Mouse (Mus musculus) intestine, embryonic 15.5 days (tissue): ENCODE data around the gene Aspscr1. TPM values are rescaled to one million over a fixed set of nuclear protein-coding genes. Genes with fewer than 3 reads are reported as not detected.
"Not testable (repeated sequence)": the region's sequence is repeated elsewhere in the genome, so short reads cannot be mapped to it uniquely, and the experiment has no call there.

ENCODE experiments used
- ATAC-seq: fragments of 200-750 bp; cut with Nextera tagmentation; 2 replicates; pipeline ENCODE4 v1.8.0; 2017; ENCODE audit warnings: moderate TSS enrichment, moderate library complexity
- H3K27ac ChIP-seq: fragments of 300-500 bp; sonication (generic); 2 replicates; pipeline ENCODE4 v1.5.1; 2015; ENCODE audit warnings: mild to moderate bottlenecking, inconsistent platforms
- H3K27me3 ChIP-seq: fragments of 300-500 bp; sonication (generic); replicated peaks from 2 replicates; pipeline ENCODE4 v1.6.1; 2015; ENCODE audit warnings: inconsistent platforms
- H3K36me3 ChIP-seq: fragments of 300-500 bp; sonication (generic); 2 replicates; pipeline ENCODE4 v1.6.1; 2015; ENCODE audit warnings: inconsistent platforms
- H3K4me1 ChIP-seq: fragments of 300-500 bp; sonication (generic); replicated peaks from 2 replicates; pipeline ENCODE4 v1.6.1; 2015; ENCODE audit warnings: inconsistent platforms
- H3K4me2 ChIP-seq: fragments of 300-500 bp; sonication (generic); replicated peaks from 2 replicates; pipeline ENCODE4 v1.6.1; 2015; ENCODE audit warnings: mild to moderate bottlenecking, inconsistent platforms
- H3K4me3 ChIP-seq: fragments of 300-500 bp; sonication (generic); replicated peaks from 2 replicates; pipeline ENCODE4 v1.5.1; 2015; ENCODE audit warnings: inconsistent platforms
- H3K9ac ChIP-seq: fragments of 300-500 bp; sonication (generic); 2 replicates; pipeline ENCODE4 v1.6.1; 2015; ENCODE audit warnings: inconsistent platforms
- H3K9me3 ChIP-seq: fragments of 300-500 bp; sonication (generic); 2 replicates; pipeline ENCODE4 v1.6.1; 2016; ENCODE audit warnings: inconsistent platforms
- WGBS: fragments of 180-500 bp; shearing (Covaris S2); methylation state at CpG from one replicate; pipeline ENCODE4 v1.1.7; 2015; 5-methylcytosine and 5-hydroxymethylcytosine counted together
- polyA plus RNA-seq: library from polyadenylated mRNA; unstranded; fragments of >200 nt; fragmentation: Nextera tagmentation; extraction: Ambion mirVana; gene quantifications from 2 replicates; pipeline ENCODE4 v1.2.1, GENCODE M21; 2015

The Aspscr1 gene
- polyA plus RNA-seq, 1 experiment from 2014 or later, result 96.0 TPM

DNA sequence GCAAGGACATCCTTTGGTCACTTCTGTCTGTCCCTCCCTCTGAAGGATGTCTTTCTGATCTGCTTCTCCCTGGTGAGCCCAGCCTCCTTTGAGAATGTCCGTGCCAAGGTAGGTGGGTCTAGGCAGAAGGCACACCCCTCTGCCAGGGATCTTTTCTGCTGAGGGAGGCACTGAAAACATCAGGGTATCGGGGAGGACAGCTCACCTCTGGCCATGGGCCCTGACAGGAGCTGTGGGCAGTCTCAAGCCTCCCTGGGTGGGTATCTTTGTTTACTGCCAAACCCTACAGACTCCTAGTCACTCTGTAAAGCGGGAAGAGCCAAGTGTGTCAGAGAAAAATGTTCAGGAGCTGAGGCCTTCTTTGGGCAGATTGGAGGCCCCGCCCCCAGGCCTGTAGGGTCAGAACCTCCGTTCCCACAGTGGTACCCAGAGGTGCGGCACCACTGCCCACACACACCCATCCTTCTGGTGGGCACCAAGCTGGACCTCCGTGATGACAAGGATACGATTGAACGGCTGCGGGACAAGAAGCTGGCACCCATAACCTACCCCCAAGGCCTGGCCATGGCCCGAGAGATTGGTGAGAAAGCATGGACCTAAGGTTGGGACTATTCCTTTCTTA is 50.1 kb downstream of the Aspscr1 start:
- peaks cover 13% of the 10 kb centered on the region; the same call in 1 of the 2 replicates for H3K36me3 ChIP-seq
- 85% methylated on average over 11 of the region's 11 CpGs for WGBS
- no peak for ATAC-seq
- H3K4me2 ChIP-seq, result no peak overlapping the region
- no peaks in the 10 kb centered on the region for H3K9me3 ChIP-seq
- no peak overlapping the region for H3K27ac ChIP-seq
- H3K27me3 ChIP-seq, result no peaks in the 10 kb centered on the region
- no peak overlapping the region for H3K4me3 ChIP-seq
- no peak overlapping the region for H3K9ac ChIP-seq
- H3K4me1 ChIP-seq, result peaks cover 22% of the 10 kb centered on the region

DNA sequence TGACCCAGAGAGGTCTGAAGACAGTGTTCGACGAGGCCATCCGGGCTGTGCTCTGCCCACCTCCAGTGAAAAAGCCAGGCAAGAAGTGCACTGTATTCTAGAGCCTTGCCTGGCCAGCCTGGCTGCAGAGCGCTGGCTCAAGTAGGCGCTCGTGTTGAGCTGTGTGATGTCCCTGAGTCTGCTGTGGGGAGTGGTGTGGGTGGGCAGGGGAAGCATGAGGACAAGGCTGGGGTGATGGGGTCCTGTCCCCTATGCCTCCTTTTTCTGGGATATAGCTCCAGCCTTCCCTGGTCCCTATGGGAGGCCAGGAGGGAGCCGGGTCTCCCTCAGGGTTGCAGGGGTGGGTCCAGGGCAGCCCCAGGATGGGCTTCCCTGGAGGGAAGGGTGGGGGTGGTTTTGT is 50.7 kb downstream of the Aspscr1 start:
- H3K36me3 ChIP-seq, result peaks cover 7% of the 10 kb centered on the region; the same call in 1 of the 2 replicates
- peaks cover 22% of the 10 kb centered on the region for H3K4me1 ChIP-seq
- H3K27ac ChIP-seq, result no peak overlapping the region
- 86% methylated on average over 7 of the region's 7 CpGs for WGBS
- H3K9me3 ChIP-seq, result no peaks in the 10 kb centered on the region
- ATAC-seq, result no peak
- H3K4me3 ChIP-seq, result no peak overlapping the region
- no peak overlapping the region for H3K9ac ChIP-seq
- no peaks in the 10 kb centered on the region for H3K27me3 ChIP-seq
- no peak overlapping the region for H3K4me2 ChIP-seq

DNA sequence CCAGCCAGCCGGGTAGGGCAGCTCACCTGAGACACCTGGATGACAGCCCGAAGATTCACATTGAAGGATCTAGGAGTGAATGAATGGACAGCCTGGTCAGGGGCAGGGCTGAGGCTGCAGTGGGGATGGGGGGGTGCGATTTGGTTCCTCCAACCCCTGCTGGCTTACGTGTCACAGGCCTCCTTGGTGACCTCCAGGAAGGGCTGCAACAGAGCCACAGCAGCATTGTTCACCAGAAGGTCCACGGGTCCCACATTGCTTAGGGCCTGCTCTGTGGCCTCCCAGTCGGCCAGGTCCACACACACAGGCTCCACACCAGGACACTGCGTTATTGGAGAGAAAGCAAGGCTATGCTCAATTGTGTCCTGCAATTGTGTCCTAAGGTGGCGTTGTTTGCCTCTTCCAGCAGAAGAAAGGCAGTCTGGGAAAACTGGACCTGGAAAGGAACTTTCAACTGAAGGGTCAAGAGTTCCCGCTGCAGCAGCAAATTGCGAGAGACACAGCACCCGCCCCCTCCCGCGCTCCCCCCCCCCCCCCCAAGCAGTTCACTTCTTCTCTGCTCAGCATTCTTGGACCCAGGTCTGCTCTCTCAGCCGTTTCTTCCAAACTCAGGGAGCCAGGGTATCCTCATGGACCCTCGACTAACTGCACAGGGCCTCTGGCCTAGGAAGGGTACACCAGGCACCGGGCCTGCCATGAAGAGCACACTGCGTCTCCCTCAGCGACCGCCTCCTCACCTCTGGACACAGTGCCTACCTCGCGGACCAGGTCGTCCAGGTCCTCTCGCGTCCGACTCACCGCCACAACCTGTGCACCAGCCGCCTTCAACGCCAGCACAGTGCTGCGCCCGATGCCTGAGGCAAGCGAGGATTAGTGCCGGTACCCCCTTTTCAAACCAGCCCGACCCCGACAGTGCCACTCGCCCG is 53.7 kb downstream of the Aspscr1 start:
- no peaks in the 10 kb centered on the region for H3K9me3 ChIP-seq
- H3K4me2 ChIP-seq, result peak overlapping the region; percentile 91
- peak; percentile 65 for ATAC-seq
- peak overlapping the region; percentile 59 for H3K9ac ChIP-seq
- no peaks in the 10 kb centered on the region for H3K27me3 ChIP-seq
- 19% methylated on average over 34 of the region's 36 CpGs for WGBS
- peaks cover 14% of the 10 kb centered on the region for H3K4me1 ChIP-seq
- no peaks in the 10 kb centered on the region for H3K36me3 ChIP-seq
- no peak overlapping the region for H3K27ac ChIP-seq
- peak overlapping the region; percentile 72 for H3K4me3 ChIP-seq

GRCm38 (mm10) chr11:120727169-120727527 is 54.4 kb downstream of the Aspscr1 start, which contains the start of gene Dcxr:
Gene Dcxr, minus strand, starts transcription at chr11:120727281.
- peak; percentile 95 for ATAC-seq
- peak within 1 kb of the TSS; percentile 72 for H3K4me3 ChIP-seq
- H3K4me2 ChIP-seq, result peak within 1 kb of the TSS; percentile 91
- under 1% methylated on average over 14 of the region's 14 CpGs for WGBS
- H3K4me1 ChIP-seq, result peaks cover 8% of the 10 kb centered on the region
- H3K27me3 ChIP-seq, result no peaks in the 10 kb centered on the region
- H3K9ac ChIP-seq, result peak within 1 kb of the TSS; percentile 59
- no peaks in the 10 kb centered on the region for H3K36me3 ChIP-seq
- H3K9me3 ChIP-seq, result no peaks in the 10 kb centered on the region
- no peak within 1 kb of the TSS for H3K27ac ChIP-seq

DNA sequence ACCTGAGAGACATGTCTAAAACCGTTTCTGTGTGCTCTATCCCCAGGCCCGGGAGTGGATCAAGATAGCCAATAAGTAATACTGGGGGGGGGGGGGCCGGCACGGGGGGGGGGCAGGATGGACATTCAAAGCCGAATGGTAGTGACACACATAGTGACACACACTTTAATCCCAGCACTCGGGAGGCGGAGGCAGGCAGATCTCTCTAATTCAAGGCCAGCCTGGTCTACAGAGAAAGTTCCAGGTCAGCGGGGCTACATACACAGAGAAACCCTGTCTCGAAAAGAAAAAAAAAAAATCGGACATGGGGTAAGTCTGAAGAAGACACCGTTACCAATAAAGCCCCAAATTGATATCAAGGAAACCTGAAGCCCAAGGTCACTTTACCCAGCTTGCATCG is 54.8 kb downstream of the Aspscr1 start:
- no peak overlapping the region for H3K4me2 ChIP-seq
- no peak overlapping the region for H3K27ac ChIP-seq
- 58% methylated on average over 12 of the region's 12 CpGs for WGBS
- H3K4me1 ChIP-seq, result peaks cover 4% of the 10 kb centered on the region; the same call in 1 of the 2 replicates
- no peaks in the 10 kb centered on the region for H3K27me3 ChIP-seq
- no peak overlapping the region for H3K9ac ChIP-seq
- no peak for ATAC-seq
- H3K36me3 ChIP-seq, result no peaks in the 10 kb centered on the region
- H3K4me3 ChIP-seq, result no peak overlapping the region
- no peaks in the 10 kb centered on the region for H3K9me3 ChIP-seq

DNA sequence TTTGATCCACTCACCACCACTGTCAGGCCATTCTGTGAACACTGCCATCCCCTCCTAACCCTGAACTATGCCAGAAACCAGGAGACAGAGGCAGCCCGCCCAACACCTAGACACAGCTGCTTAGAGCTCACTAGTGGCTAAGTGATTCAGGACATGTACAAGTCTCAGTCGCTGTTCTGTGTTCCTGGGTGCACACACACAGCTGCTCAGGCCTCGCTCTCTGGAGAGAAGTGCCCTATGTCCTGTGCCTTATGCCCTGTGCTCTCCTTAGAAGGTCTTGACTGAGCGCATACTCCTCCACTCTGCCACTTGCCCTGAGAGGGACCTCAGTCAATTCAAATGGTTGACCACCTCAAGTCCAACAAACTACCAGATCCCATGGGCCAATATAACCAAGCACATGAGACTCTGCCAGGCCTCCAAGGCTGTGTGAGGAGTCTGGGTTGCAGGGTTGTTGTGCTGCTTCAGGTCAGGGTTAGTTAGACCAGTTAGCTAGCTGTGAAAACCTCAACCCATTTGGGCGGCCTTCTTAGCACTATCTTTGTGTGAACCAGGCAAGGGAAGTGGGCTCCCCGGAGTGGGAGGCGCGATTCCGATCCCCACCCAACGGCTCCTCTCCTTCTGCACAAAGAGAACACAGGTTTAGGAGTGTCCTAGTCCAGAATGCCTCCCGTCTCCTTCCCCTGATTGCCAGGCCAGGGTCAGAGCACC is 55.9 kb downstream of the Aspscr1 start:
- H3K9ac ChIP-seq, result no peak overlapping the region

GRCm38 (mm10) chr11:120729432-120730050 is 56.8 kb downstream of the Aspscr1 start:
- H3K27me3 ChIP-seq, H3K36me3 ChIP-seq, H3K27ac ChIP-seq, H3K9ac ChIP-seq, H3K4me1 ChIP-seq, H3K4me3 ChIP-seq, H3K9me3 ChIP-seq: not testable (repeated sequence)
- WGBS, result 2% methylated on average over 18 of the region's 21 CpGs
- peak overlapping the region; percentile 47 for H3K4me2 ChIP-seq
- ATAC-seq, result peak; percentile 32; the same call in 1 of the 2 replicates

More for the DNA sequence above, 55.9 kb downstream of the Aspscr1 start:
- no peaks in the 10 kb centered on the region for H3K9me3 ChIP-seq
- ATAC-seq, result no peak
- no peak overlapping the region for H3K4me3 ChIP-seq
- H3K4me1 ChIP-seq, result peaks cover 4% of the 10 kb centered on the region; the same call in 1 of the 2 replicates
- no peaks in the 10 kb centered on the region for H3K36me3 ChIP-seq
- H3K27me3 ChIP-seq, result no peaks in the 10 kb centered on the region
- 69% methylated on average over 11 of the region's 11 CpGs for WGBS
- no peak overlapping the region for H3K27ac ChIP-seq
- H3K4me2 ChIP-seq, result no peak overlapping the region

- WGBS, result 87% methylated on average over 10 of the region's 10 CpGs
- H3K27ac ChIP-seq, result no peak overlapping the region
- H3K4me2 ChIP-seq, result no peak overlapping the region
- H3K36me3 ChIP-seq, result no peaks in the 10 kb centered on the region
- no peaks in the 10 kb centered on the region for H3K27me3 ChIP-seq
- H3K4me3 ChIP-seq, result no peak overlapping the region
- no peaks in the 10 kb centered on the region for H3K9me3 ChIP-seq
- H3K9ac ChIP-seq, result no peak overlapping the region
- H3K4me1 ChIP-seq, result peaks cover 4% of the 10 kb centered on the region; the same call in 1 of the 2 replicates
- ATAC-seq, result no peak
Measured at GRCm38 (mm10) chr11:120730331-120730870, 57.6 kb downstream of the Aspscr1 start.

DNA sequence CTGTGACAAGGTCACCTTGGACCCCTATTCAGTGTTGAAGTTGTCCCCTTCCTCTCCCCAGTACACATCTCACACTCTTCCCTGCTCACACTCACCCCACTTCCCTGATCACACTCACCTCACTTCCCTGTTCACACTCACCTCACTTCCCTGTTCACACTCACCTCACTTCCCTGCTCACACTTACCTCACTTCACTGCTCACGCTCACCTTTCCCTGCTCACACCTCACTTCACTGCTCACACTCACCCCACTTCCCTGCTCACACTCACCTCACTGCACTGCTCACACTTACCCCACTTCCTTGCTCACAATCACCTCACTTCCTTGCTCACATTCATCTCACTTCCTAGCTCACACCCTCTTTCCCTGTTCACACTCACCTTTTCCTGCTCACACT is 58.6 kb downstream of the Aspscr1 start:
- Histone ChIP-seq H3K9ac (no peak overlapping the region), H3K9me3 (no peaks in the 10 kb centered on the region), H3K36me3 (no peaks in the 10 kb centered on the region), H3K27ac (no peak overlapping the region), H3K4me2 (no peak overlapping the region), H3K4me3 (no peak overlapping the region), H3K4me1 (peaks cover 1% of the 10 kb centered on the region; the same call in 1 of the 2 replicates), H3K27me3 (no peaks in the 10 kb centered on the region)
- no peak for ATAC-seq
- WGBS, result 95% methylated on average over 1 of the region's 1 CpGs

GRCm38 (mm10) chr11:120731858-120732680 is 59.3 kb downstream of the Aspscr1 start, which contains the start of gene Cbr2:
Gene Cbr2, minus strand, starts transcription at chr11:120732114.
- Histone ChIP-seq H3K9me3 (no peaks in the 10 kb centered on the region), H3K9ac (no peak within 1 kb of the TSS), H3K4me1 (no peaks in the 10 kb centered on the region), H3K4me2 (no peak within 1 kb of the TSS), H3K4me3 (no peak within 1 kb of the TSS), H3K27ac (no peak within 1 kb of the TSS), H3K27me3 (no peaks in the 10 kb centered on the region), H3K36me3 (no peaks in the 10 kb centered on the region)
- ATAC-seq, result no peak
- WGBS, result 72% methylated on average over 12 of the region's 12 CpGs

DNA sequence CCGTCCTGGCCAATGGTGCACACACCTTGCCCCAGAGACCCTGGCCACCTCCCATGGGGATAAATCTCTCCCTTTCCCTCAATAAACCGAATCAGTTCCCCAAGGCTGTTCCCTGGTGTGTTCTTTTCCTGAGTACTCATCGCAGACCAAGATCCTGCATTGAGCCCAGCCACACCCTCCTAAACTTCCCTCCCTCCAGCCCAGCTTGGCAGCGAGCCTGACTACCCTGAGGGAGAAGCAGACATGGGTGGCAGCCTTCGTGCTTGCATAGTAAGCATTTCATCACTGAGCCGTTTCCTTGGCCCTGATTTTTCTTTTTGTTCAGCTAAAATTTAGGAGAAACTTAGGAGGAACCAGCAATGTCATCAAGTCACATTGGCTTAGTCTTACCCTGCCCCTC is 60.7 kb downstream of the Aspscr1 start:
- H3K4me2 ChIP-seq, result no peak overlapping the region
- ATAC-seq, result no peak
- H3K36me3 ChIP-seq, result no peaks in the 10 kb centered on the region
- no peak overlapping the region for H3K9ac ChIP-seq
- WGBS, result 56% methylated on average over 6 of the region's 6 CpGs
- H3K9me3 ChIP-seq, result no peaks in the 10 kb centered on the region
- no peak overlapping the region for H3K4me3 ChIP-seq
- H3K27me3 ChIP-seq, result no peaks in the 10 kb centered on the region
- H3K4me1 ChIP-seq, result no peaks in the 10 kb centered on the region
- H3K27ac ChIP-seq, result no peak overlapping the region
